Mouse (Mus musculus): ENCODE data around the gene Erlec1. TPM values are rescaled to one million over a fixed set of nuclear protein-coding genes. Genes with fewer than 3 reads are reported as not detected.

The Erlec1 gene
- polyA plus RNA-seq (2012; ENCODE audit: low replicate concordance) = 16.8 and 47.3 TPM in 2 replicates

DNA sequence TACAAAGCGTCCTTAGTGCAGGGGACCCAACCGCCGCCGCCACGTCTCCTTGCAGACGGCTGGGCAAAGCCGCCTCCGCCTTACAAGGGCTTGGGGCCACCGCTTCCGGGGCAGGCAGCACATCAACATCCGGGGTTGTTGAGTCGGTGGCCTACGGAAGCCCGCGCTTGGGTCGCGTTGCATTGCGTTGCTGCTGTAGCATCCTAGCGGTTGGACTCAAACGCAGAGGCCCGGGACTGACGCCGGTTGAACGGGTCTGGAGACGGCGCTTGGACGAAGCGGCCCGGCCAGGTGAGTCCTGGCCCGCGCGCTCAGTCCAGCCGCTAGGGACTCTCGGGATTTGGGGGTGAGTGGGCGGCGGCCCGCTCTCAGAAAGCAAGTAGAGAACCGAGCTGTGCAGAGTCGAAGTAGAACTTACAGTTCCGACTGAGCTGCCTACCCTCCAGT, at the start of gene Erlec1:
Gene Erlec1, minus strand, starts transcription at position 57 of the 447 bp plus-strand sequence.

DNA sequence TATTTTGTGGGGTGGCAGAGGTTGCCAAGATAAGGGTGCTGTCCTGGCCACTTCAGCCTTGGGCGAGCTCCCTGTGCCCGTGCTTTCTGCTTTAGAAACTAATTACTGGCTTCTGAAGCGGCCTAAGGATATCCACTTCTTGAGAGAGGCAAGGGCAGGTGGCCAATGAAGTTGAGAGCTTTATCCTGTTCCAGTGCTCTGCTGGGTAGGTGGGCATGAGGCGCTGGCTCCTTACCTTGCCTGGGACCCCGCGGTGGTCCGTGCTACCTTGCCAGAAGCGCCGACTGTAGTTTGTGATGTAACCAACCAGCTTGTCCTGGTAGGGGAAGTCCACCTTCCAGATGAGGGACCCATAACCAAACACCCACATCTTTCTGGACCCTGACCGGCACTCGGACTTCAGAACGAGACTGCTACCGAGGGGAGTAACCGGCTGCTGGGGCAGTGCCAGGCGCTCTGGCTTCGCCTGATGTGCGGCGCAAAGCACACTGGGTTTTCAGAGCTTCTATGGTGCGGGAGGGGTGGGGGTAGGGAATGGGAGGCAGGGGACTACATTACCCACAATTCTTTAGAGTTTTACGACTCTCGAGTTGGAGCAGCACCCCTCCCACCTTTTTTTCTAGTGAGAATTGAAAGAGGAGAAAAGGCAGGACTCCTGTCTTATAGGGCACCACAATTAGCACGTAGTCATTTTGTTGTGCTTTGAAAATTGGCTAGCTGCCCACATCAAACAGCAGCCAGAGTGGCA, 31.9 kb upstream of the Erlec1 start, which contains the start of gene Chac2:
Gene Chac2, minus strand, starts transcription at position 474 of the 748 bp plus-strand sequence.

GRCm38 (mm10) chr11:30885171-30885871, 68.8 kb downstream of the Erlec1 start, which contains the start of the genes Gpr75 and Asb3:
TSS of gene Gpr75 (plus strand) at chr11:30885358.
TSS of gene Asb3 (plus strand) at chr11:30885416.

Other genes with a start within 250 kb of the Erlec1 start
- gene Psme4, start 182.6 kb downstream of the Erlec1 start, polyA plus RNA-seq (2012; ENCODE audit: low replicate concordance) = 4.8 and 7.7 TPM in 2 replicates
- gene Gpr75, start 69.0 kb downstream of the Erlec1 start, polyA plus RNA-seq (2012; ENCODE audit: low replicate concordance) = not detected in 2 replicates
- 0.50 and 0.86 TPM in 2 replicates for gene Asb3, start 68.9 kb downstream of the Erlec1 start, polyA plus RNA-seq (2012; ENCODE audit: low replicate concordance)
- gene Chac2, start 32.0 kb upstream of the Erlec1 start, polyA plus RNA-seq (2012; ENCODE audit: low replicate concordance) = 0.23 and 9.0 TPM in 2 replicates
- gene Gm17332, start 228.1 kb upstream of the Erlec1 start, polyA plus RNA-seq (2012; ENCODE audit: low replicate concordance) = not detected in 2 replicates